Mouse (Mus musculus): ENCODE results near the gene Mllt10. TPM values are rescaled to one million over a fixed set of nuclear protein-coding genes. Genes with fewer than 3 reads are reported as not detected.

Gene Mllt10
- 101 TPM for polyA plus RNA-seq (2017; shearing (Covaris generic))

DNA sequence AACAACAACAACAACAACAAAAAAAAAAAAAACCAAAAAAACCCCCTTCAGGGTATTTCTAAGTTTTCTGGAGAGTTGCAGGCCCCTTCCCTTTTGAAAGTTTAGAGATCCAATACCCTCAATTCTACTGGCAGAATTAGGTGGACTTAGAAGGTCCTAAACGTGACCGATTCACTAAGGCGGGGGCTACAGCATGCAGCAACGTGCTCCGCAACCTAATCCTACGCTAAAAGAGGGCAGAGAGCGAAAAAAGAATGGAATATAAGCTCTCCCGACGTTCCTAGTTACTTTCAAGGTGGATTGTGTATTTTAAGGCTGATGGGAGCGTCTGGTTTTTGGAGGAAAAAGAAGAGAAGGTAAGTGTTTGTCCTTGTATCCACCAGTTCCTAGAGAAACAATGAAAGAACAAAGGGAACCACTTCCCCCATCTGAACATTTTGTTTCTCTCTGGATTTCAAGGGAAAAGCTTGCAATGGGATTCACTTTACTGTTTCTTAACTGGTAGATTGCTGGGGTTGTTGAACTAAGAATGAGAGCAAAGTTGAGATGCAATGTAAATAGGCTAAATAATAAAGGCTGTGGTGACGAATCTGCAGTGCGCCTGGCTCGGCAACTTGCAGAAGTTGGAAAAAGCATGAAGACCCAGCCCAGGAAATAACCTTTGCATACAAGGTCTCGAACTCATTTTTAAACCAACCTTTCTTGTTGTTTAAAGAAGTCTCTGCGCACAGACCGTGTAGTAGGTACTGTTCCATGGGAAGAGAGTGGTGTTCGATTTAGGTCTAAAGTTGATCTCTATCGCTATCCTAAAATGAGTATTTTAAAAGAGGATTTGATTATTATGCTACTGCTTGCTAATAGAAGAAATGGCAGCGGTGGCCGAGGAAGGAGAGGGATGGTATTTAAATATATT, at the start of gene Mllt10:
TSS of gene Mllt10 (plus strand) at position 222 of the 913 bp plus-strand sequence.

DNA sequence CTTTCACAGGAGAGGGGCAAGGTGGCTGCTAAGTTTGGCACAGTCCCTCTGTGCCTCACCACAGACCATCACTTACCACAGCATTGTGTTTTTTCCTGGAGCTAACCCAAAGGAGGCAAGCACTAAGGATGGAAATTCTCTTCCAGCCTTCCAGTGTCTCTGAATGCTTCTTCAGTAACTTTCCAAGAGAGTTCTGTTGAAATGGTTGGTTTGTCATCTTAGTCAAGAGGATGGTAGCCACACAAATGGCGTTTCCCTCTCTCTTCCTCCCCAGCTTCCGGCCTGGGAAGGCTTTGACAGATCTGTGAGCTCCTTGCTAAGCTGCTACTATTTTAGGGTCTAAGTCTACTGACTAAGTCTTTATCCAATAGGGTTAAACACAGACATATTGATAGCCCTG, 17.5 kb upstream of the Mllt10 start, which contains the start of gene A930004D18Rik:
TSS of gene A930004D18Rik (minus strand) at position 247 of the 400 bp plus-strand sequence.

DNA sequence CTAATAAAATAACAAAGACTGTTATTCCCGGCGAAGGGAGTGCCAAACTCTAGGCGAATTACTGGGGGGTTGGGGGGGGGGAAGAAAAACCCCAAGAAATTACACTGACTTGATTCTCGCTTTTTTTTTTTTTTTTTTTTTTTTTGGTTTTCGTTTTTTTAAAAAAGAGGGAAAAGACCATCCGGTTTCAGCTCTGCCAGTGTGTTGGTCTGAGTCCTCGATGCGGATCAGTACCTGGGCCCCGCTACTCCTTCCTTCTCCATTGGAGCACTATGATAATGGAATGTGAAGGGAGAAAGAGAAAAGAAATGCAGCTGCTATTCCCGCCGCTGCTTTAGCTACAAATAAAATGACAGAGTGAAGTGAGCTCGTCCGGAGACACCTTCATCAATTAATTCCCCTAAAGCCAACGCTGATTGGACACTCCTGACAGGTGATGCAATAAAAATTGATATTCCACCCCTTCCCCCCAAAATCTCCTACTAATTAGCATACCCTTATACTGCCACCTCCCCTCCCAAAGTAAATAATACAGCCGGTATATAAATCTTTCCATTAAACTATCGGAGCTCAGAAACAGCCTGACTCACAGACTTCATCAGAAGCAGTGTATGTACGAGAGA, 6.5 kb upstream of the Mllt10 start, which contains the start of gene Skida1:
TSS of gene Skida1 (minus strand) at position 599 of the 623 bp plus-strand sequence.

Other genes starting within 250 kb of the Mllt10 start
- not detected for gene H2al2a, start 58.3 kb upstream of the Mllt10 start, polyA plus RNA-seq (2017; shearing (Covaris generic))
- gene A930004D18Rik, start 17.5 kb upstream of the Mllt10 start, polyA plus RNA-seq (2017; shearing (Covaris generic)) = 0.89 TPM
- 0.27 TPM for gene Skida1, start 6.2 kb upstream of the Mllt10 start, polyA plus RNA-seq (2017; shearing (Covaris generic))